Mouse (Mus musculus) ES-E14 (cell line): ENCODE measurements around the gene C2cd4a.

ENCODE experiments used
- HCFC1 ChIP-seq: IDR thresholded peaks from 2 replicates; pipeline ENCODE4 v1.6.1; 2012; ENCODE audit warnings: low read length, inconsistent platforms, borderline replicate concordance; ENCODE audit not compliant: insufficient read depth
- MAFK ChIP-seq: IDR thresholded peaks from 2 replicates; pipeline ENCODE4 v1.6.1; 2014; ENCODE audit warnings: mild to moderate bottlenecking, low read depth, low read length, inconsistent platforms; ENCODE audit not compliant: insufficient read depth
- ZC3H11A ChIP-seq: IDR thresholded peaks from 2 replicates; pipeline ENCODE4 v1.6.1; 2012; ENCODE audit warnings: low read depth, mild to moderate bottlenecking, inconsistent platforms, low read length, borderline replicate concordance

DNA sequence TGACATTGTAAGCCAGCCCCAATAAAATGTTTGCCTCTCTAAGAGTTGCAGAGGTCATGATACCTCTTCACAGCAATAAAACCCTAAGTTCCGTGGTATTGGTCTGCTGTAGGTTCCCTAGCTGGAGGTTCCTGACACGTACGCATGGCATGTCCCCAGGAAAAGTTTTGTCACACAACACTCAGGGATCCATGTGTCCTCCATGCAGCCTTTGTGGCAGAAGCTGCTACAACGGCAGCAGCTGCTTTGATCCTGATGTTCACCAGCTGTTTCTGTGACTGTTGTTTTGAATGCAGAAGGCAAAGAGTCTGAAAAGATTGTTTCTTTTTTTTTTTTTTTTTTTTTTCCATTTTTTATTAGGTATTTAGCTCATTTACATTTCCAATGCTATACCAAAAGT is 19.0 kb downstream of the C2cd4a start:
- no peak for TF ChIP-seq MAFK
- TF ChIP-seq HCFC1, result no peak
- TF ChIP-seq ZC3H11A, result no peak
